Mouse (Mus musculus): ENCODE measurements around the gene Rnf31.

DNA sequence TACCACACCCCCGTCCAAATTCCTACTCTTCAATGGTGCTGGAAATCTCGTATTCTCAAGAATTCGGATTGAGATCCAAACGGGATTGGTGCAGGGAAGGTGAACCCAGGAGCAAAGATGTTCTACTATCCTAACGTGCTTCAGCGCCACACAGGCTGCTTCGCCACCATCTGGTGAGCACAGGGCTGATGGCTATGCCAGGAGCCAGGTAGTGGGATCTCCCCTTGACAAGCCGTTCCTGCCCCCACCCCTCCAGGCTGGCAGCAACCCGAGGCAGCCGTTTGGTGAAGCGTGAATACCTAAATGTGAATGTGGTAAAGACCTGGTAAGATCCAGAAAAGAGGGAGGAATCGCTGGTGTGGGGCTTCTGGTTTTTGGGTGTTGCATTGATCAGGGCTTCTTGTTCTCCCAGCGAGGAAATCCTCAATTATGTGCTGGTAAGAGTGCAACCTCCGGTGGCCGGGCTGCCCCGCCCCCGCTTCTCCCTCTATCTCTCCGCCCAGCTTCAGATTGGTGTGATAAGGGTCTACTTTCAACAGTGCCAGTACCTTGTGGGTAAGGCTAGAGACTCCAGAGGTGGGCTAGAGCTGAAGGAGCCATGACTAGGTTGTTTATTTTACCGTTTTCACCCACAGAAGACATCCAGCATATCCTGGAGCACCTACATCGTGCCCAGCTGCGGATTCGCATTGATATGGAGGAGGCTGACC is 27.1 kb downstream of the Rnf31 start:
- TF ChIP-seq CTCF (IDR thresholded peaks at IDR 0.05; ENCODE audit: low read depth) (no peak), EP300 (IDR thresholded peaks at IDR 0.05; ENCODE audit: low read depth) (peak; percentile 61; the same call in 1 of the 2 replicates)

Measured in liver, embryonic 14.5 days (tissue).